In the genomic region with DNA sequence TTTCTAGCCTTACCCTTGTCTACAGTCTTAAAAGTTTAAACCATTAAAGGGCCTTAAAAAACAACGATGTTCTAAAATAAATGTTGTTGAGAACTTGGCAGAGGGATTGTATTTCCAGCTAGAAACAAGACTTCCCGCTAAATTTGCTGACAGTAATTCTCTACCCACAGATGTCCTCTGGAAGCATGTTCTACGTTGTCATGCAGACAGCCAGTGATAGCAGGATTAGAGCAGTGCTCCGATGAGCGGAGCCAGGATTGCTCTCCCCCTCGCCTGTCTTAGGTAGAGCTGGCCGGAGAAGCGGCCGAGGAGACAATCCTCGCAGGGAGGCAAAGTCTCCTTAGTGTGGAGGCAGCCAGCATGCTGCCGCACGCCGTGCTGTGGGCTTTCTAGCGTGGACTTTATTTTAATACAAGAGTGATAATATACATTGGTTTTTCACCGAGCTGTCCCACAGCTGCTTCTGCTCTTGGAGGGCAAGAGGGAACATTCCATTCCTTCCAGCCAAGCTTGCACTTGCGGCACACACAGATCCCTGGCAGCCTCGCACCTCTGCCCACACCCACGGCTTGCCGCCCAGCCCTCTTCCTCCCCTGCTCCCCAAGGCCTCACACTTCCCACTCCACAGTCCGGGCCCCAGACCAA, we compare ENCODE assay signal across 9 mouse cellular contexts.
DNase-seq lines count a peak whose midpoint lies in the region; ATAC-seq lines count a peak whose summit lies in the region.
"Had no signal": no experiment of that assay in that cellular context is flagged by ENCODE, and none has a peak within 500 bp of the region (broad histone marks: within the 10 kb centered on the region; RNA-seq: fewer than 3 reads in every experiment).

No protein-coding gene starts in this region.

- H3K4me2 ChIP-seq in kidney, embryonic 15.5 days = no peak overlapping the region
- H3K4me2 ChIP-seq in embryonic facial prominence, embryonic 12.5 days (replicated peaks) = no peak overlapping the region
- peak overlapping the region; percentile 47 for H3K4me2 ChIP-seq in heart, embryonic 15.5 days

- no peaks in the 10 kb centered on the region for H3K9me3 ChIP-seq in kidney, embryonic 15.5 days (replicated peaks)
- H3K9me3 ChIP-seq in embryonic facial prominence, embryonic 12.5 days = no peaks in the 10 kb centered on the region
- H3K9me3 ChIP-seq in heart, embryonic 15.5 days (replicated peaks) = no peaks in the 10 kb centered on the region

- H3K4me1 ChIP-seq in kidney, embryonic 15.5 days = peaks cover 34% of the 10 kb centered on the region
- peaks cover 28% of the 10 kb centered on the region for H3K4me1 ChIP-seq in embryonic facial prominence, embryonic 12.5 days
- peaks cover 45% of the 10 kb centered on the region for H3K4me1 ChIP-seq in heart, embryonic 15.5 days (replicated peaks)

- H3K9ac ChIP-seq in kidney, embryonic 15.5 days = no peak overlapping the region
- H3K9ac ChIP-seq in embryonic facial prominence, embryonic 12.5 days = no peak overlapping the region
- H3K9ac ChIP-seq in heart, embryonic 15.5 days = no peak overlapping the region

- no peaks in the 10 kb centered on the region for H3K27me3 ChIP-seq in kidney, embryonic 15.5 days
- H3K27me3 ChIP-seq in embryonic facial prominence, embryonic 12.5 days = no peaks in the 10 kb centered on the region
- no peaks in the 10 kb centered on the region for H3K27me3 ChIP-seq in heart, embryonic 15.5 days

- WGBS in kidney, embryonic 15.5 days = 60% methylated on average over 20 of the region's 20 CpGs
- 64% methylated on average over 20 of the region's 20 CpGs for WGBS in embryonic facial prominence, embryonic 12.5 days
- 42% methylated on average over 20 of the region's 20 CpGs for WGBS in heart, embryonic 15.5 days

- no peak; the same call in 1 of the 2 replicates for ATAC-seq in kidney, embryonic 15.5 days (replicated peaks; ENCODE audit: low FRiP score)
- no peak for ATAC-seq in embryonic facial prominence, embryonic 12.5 days (ENCODE audit: insufficient number of reproducible peaks, insufficient read depth, low FRiP score, low TSS enrichment)
- peak; percentile 29; the same call in 1 of the 2 replicates for ATAC-seq in heart, embryonic 15.5 days (replicated peaks; ENCODE audit: insufficient number of reproducible peaks, insufficient read depth, low FRiP score, low read depth)
- ATAC-seq: inflammation-experienced regulatory T-cells, adult 6 months had no signal

- H3K4me3 ChIP-seq in kidney, embryonic 15.5 days (replicated peaks) = no peak overlapping the region
- no peak overlapping the region for H3K4me3 ChIP-seq in embryonic facial prominence, embryonic 12.5 days
- H3K4me3 ChIP-seq in heart, embryonic 15.5 days = no peak overlapping the region

- DNase-seq in kidney, adult 11 months = no peak
- peak; percentile 48 for DNase-seq in lung, postnatal 10 days
- DNase-seq in neural tube, embryonic 10.5 days (ENCODE audit: extremely low spot score, low spot score) = no peak
- DNase-seq in cerebellum, postnatal 25 days = no peak
- no peak for DNase-seq in yolk sac, embryonic 10.5 days (ENCODE audit: low spot score)

- H3K36me3 ChIP-seq in kidney, embryonic 15.5 days = peaks cover 2% of the 10 kb centered on the region; the same call in 1 of the 2 replicates
- no peaks in the 10 kb centered on the region for H3K36me3 ChIP-seq in embryonic facial prominence, embryonic 12.5 days
- H3K36me3 ChIP-seq in heart, embryonic 15.5 days = no peaks in the 10 kb centered on the region

- H3K27ac ChIP-seq in kidney, embryonic 15.5 days = peak overlapping the region; percentile 71
- H3K27ac ChIP-seq in embryonic facial prominence, embryonic 12.5 days = peak overlapping the region; percentile 96
- peak overlapping the region; percentile 78 for H3K27ac ChIP-seq in heart, embryonic 15.5 days
